Mouse (Mus musculus) G1E (cell line): ENCODE data around the gene C1qb.

ENCODE experiments used
- CTCF ChIP-seq: IDR thresholded peaks from 2 replicates; pipeline ENCODE4 v1.5.1; 2012; ENCODE audit warnings: low read depth, low read length, inconsistent platforms, mixed read lengths
- GATA1 ChIP-seq: IDR thresholded peaks from 2 replicates; pipeline ENCODE4 v1.6.1; 2012; ENCODE audit warnings: borderline replicate concordance, low read length, inconsistent platforms, mixed read lengths
- GATA2 ChIP-seq: IDR thresholded peaks from 2 replicates; pipeline ENCODE4 v1.6.1; 2012; ENCODE audit warnings: low read depth, low read length, inconsistent platforms, borderline replicate concordance

- TF ChIP-seq GATA1 (no peak), GATA2 (no peak), CTCF (no peak)
Measured at GRCm38 (mm10) chr4:136904767-136905539, 19.0 kb upstream of the C1qb start.
